Mouse (Mus musculus) midbrain, embryonic 10.5 days (tissue): ENCODE measurements at regions not wholly inside any gene's neighbourhood (a gene's known extent, or its start where the extent isn't known, plus 50 kb on each side); places are given as distances from the start of the nearest gene placed in this dataset.

Experiments
- DNase-seq: peaks from one replicate; pipeline ENCODE4 v3.0.0-alpha.2; 2017; ENCODE audit warnings: low spot score
- H3K27ac ChIP-seq: fragments of 300-500 bp; sonication (generic); replicated peaks from 2 replicates; pipeline ENCODE4 v1.5.1; 2016; ENCODE audit warnings: mild to moderate bottlenecking
- H3K27me3 ChIP-seq: fragments of 300-500 bp; sonication (generic); 2 replicates; pipeline ENCODE4 v1.6.1; 2016; ENCODE audit warnings: low read depth, mild to moderate bottlenecking; ENCODE audit not compliant: poor library complexity, severe bottlenecking
- H3K36me3 ChIP-seq: fragments of 300-500 bp; sonication (generic); 2 replicates; pipeline ENCODE4 v1.6.1; 2016; ENCODE audit warnings: mild to moderate bottlenecking, moderate library complexity
- H3K4me1 ChIP-seq: fragments of 300-500 bp; sonication (generic); 2 replicates; pipeline ENCODE4 v1.6.1; 2016
- H3K4me3 ChIP-seq: fragments of 300-500 bp; sonication (generic); 2 replicates; pipeline ENCODE4 v1.5.1; 2016; ENCODE audit warnings: mild to moderate bottlenecking, moderate library complexity
- H3K9me3 ChIP-seq: fragments of 300-500 bp; sonication (generic); replicated peaks from 2 replicates; pipeline ENCODE4 v1.6.1; 2016; ENCODE audit warnings: mild to moderate bottlenecking
- WGBS: fragments of 180-500 bp; shearing (Covaris S2); methylation state at CpG from one replicate; pipeline ENCODE4 v1.1.7; 2016; 5-methylcytosine and 5-hydroxymethylcytosine counted together

DNA sequence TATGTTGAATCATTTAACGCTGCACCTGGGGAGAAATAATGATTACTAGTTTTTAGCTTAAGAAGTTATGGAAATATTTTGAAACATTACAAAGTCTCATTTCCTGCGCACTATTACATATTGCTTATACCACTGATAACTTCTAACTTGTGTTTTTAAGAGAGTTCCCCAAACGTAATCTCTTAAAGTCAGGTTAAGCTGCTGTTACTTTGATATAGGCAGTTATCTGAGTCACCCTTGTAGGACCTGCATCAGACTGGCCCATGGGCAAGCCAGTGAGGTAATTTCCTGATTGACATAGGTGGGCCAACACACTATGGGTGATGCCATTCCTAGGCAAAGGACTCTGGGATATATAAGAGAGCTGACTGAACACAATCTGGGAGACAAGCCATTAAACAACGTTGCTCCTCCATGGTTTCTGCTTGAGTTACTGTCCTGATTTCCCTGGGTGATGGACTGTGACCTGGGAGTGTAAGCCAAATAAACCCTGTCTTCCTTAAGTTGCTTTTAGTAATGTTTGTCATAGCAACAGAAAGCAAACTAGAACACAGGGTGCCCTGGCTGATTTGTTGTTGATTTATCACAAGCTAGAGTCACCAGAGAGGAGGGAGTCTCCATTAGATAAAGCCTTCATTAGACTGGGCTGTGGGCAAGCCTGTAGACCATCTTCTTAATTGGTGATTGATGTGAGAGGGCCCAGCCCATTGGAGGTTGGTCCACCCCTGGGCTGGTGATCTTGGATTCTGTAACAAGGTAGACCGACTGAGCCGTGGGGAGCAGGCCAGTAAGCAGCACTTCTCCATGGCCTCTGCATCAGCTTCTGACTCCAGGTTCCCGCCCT is 139.3 kb upstream of the Gm17728 start:
- H3K9me3 ChIP-seq: no peaks in the 10 kb centered on the region
- WGBS: 87% methylated on average over 7 of the region's 7 CpGs
- no peak for DNase-seq
- no peaks in the 10 kb centered on the region for H3K27me3 ChIP-seq
- H3K4me3 ChIP-seq: no peak overlapping the region
- peaks cover 11% of the 10 kb centered on the region for H3K4me1 ChIP-seq
- H3K36me3 ChIP-seq: no peaks in the 10 kb centered on the region
- no peak overlapping the region for H3K27ac ChIP-seq

DNA sequence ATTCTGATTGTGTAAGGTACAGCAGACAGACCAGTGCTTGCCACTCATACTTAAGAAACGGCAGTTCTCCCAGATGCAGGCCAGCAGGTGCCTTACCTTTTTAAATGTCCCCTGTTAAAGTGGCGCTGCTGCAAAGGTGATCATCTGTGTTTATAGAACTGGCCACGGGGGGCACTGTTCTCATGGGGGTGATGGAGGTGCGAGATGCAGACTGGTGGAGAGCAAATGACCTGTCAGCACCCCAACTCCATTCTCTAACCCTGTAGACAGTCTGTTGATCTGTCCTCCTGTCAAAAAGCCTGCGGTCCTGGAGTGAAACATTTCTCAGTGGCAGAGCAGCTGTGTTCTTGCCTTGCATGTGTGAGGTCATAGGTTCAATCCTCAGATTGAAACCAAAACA is 135.4 kb upstream of the Gm17728 start:
- WGBS: 60% methylated on average over 5 of the region's 5 CpGs
- no peak overlapping the region for H3K4me3 ChIP-seq
- no peaks in the 10 kb centered on the region for H3K36me3 ChIP-seq
- H3K27me3 ChIP-seq: no peaks in the 10 kb centered on the region; the same call in 1 of the 2 replicates
- no peak for DNase-seq
- peaks cover 21% of the 10 kb centered on the region for H3K4me1 ChIP-seq
- no peaks in the 10 kb centered on the region for H3K9me3 ChIP-seq
- no peak overlapping the region for H3K27ac ChIP-seq

DNA sequence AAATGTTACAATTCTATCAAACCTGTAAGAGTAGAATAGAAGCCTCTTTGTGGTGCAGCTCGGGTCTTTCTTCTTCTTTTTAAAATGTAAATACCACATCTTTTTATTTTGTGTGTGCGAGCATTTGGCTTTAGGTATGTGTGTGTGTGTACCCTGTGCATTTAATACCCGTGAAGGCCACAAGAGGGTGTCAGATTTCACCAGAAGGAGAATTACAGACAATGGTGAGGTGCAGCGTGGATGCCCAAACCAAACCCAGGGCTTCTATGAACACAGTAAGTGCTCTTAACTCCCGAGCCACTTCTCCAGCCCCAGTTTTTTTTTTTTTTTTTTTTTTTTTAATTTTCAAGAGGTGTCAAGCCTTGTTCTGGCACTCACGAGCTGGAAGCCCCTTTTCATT is 135.0 kb upstream of the Gm17728 start:
- Histone ChIP-seq H3K9me3 (no peaks in the 10 kb centered on the region), H3K4me1 (peaks cover 25% of the 10 kb centered on the region), H3K4me3 (no peak overlapping the region), H3K36me3 (no peaks in the 10 kb centered on the region), H3K27me3 (no peaks in the 10 kb centered on the region; the same call in 1 of the 2 replicates), H3K27ac (no peak overlapping the region)
- 78% methylated on average over 6 of the region's 6 CpGs for WGBS
- no peak for DNase-seq

DNA sequence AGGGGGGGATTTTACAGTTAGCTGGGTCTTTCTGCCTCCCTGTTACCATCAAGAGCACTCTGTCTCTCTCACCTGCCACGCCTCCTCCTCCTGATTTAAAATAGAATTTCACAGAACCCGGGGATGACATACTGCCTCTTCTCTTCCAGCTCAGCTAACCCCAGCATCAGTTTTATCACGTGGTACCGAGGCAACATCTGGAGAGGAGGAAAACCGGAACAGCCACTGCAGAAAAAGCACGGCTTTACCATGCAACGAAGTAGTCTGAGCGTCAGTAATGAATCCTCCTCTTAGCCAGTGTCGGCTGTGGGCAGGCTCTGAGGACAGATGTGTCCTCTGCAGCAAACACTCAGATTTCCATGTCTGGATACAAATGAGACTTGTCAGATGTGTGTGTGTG is 134.2 kb upstream of the Gm17728 start:
- H3K27ac ChIP-seq: no peak overlapping the region
- 81% methylated on average over 9 of the region's 9 CpGs for WGBS

DNA sequence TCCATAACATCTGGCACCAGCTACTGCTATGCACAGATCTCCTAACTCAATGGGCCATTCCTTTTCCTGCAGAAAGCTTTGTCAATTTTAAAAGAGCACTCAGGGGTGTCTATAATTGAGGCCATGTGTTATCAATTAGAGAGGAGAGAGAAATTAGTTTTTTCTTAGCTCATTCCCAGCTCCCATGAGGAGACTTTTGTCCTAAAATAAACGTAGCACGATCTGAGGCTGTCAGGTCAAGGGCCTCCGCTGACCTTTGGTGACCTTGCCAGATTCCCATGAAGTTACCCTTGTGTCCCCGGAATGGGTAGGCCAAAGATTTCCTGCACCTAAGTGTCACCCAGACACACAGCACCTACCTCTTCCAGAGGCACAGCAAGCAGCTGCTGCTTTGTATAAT is 130.3 kb upstream of the Gm17728 start:
- Histone ChIP-seq H3K4me1 (peaks cover 30% of the 10 kb centered on the region), H3K36me3 (no peaks in the 10 kb centered on the region), H3K4me3 (no peak overlapping the region), H3K9me3 (no peaks in the 10 kb centered on the region), H3K27me3 (peaks cover 15% of the 10 kb centered on the region), H3K27ac (no peak overlapping the region)
- 25% methylated on average over 4 of the region's 4 CpGs for WGBS
- DNase-seq: no peak

More for the DNA sequence above, 134.2 kb upstream of the Gm17728 start:
- Histone ChIP-seq H3K36me3 (no peaks in the 10 kb centered on the region), H3K9me3 (no peaks in the 10 kb centered on the region), H3K4me1 (peaks cover 30% of the 10 kb centered on the region), H3K27me3 (peaks cover 7% of the 10 kb centered on the region), H3K4me3 (no peak overlapping the region)
- no peak for DNase-seq

DNA sequence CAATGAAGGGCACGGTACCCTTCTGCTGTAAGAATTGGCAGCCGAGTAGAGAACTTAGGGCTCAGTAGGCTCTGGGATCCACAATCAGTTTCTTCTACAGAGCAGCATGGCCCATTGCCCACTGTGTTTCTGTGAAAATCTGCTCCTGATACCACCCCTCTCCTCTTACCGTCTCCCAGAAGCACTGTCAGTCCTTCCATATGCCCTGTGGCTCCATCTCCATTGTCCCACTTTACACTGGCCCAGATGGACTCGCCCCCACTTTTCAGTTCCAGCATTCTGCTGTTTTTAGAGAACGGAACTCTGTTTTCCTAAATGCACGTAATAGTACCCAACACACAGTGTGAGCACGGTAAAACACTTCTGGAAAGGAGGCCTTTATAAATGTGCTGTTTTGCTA is 129.6 kb upstream of the Gm17728 start:
- Histone ChIP-seq H3K27ac (no peak overlapping the region), H3K4me1 (peaks cover 30% of the 10 kb centered on the region), H3K36me3 (no peaks in the 10 kb centered on the region), H3K4me3 (no peak overlapping the region), H3K9me3 (no peaks in the 10 kb centered on the region), H3K27me3 (peaks cover 15% of the 10 kb centered on the region)
- WGBS: 83% methylated on average over 7 of the region's 7 CpGs
- DNase-seq: no peak

DNA sequence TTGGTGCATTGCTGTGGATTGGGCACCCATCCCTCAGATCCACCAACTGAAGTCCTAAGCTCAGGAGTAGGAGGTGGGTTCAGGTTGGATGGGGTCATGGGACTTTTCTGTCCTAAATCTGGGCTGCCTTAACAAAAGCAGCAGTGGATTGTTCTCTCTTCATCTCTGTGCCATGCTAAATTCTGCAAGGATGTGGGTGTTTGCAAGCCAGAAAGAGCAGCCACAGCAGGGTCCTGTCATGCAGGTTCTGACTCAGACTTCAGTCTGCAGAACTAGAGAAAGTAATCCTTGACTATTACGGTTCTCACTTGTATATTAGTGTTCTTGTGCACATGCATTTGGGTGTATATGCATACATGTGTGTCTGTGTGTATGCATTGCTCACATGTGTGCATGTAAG is 125.5 kb upstream of the Gm17728 start:
- 86% methylated on average over 1 of the region's 1 CpGs for WGBS
- Histone ChIP-seq H3K9me3 (no peaks in the 10 kb centered on the region), H3K27ac (no peak overlapping the region), H3K36me3 (no peaks in the 10 kb centered on the region), H3K4me3 (no peak overlapping the region), H3K4me1 (peaks cover 9% of the 10 kb centered on the region), H3K27me3 (peaks cover 15% of the 10 kb centered on the region; the same call in 1 of the 2 replicates)
- no peak for DNase-seq

DNA sequence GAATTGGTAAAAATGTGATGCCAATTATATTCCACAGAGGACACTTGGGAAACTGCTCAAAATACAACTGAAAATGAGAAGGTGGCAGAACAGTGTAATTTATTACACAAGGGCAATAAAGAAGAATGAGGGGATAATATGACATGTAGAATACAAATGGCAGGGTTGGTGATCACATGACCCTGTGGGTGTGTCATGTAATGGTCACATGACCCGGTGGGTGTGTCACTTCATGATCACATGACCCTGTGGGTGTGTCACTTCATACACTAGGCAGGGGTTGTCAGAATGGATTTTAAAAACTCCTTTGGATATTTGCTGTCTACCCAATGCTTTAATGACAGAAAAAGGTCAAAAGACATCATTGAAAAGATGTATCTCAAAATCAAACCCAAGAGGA is 123.6 kb upstream of the Gm17728 start:
- Histone ChIP-seq H3K27me3 (0 out of 2 replicates have a peak, but pooled peaks cover 8% of the 10 kb centered on the region), H3K36me3 (no peaks in the 10 kb centered on the region), H3K4me1 (no peaks in the 10 kb centered on the region), H3K9me3 (no peaks in the 10 kb centered on the region), H3K4me3 (no peak overlapping the region), H3K27ac (no peak overlapping the region)
- DNase-seq: no peak
- WGBS: 96% methylated on average over 1 of the region's 1 CpGs

DNA sequence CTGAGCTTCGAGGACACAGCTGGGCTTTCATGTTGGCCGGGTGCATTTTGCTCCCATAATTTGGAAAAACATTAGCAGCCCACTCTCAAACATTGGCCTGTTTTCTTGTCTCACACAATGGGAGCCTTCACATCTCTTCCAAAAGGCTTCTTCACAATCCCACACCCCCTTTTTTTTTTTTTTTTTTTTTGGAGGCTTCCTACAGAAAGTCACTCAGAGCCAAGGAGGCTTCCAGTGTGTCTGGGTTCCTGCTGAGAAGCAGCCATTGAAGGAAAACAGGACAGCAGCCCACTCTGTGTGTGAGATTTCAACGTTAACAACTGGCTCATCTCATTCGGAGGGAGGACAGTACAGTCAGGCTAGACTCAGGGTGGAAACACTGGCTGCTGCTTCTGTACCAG is 120.8 kb upstream of the Gm17728 start:
- Histone ChIP-seq H3K27me3 (no peaks in the 10 kb centered on the region), H3K4me3 (no peak overlapping the region), H3K9me3 (no peaks in the 10 kb centered on the region), H3K4me1 (no peaks in the 10 kb centered on the region), H3K36me3 (no peaks in the 10 kb centered on the region), H3K27ac (no peak overlapping the region)
- WGBS: 56% methylated on average over 4 of the region's 4 CpGs
- no peak for DNase-seq

DNA sequence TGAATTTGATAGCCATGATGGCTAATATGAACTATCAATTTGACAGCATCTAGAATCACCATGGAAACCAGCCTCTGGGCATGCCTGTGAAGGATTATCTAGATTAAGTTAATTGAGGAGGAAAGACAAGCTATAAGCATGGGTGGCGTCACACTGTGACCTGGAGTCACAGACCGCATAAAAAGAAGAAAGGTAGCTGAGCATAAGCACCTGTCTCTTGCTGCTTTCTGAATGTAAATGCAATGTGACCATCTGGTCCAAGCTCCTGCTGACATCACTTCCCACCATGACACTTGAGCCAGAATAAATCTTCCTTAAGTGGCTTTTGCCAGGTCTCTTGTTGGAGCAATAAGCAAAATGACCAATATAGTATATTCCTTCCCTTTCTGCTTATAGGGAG is 113.4 kb upstream of the Gm17728 start:
- H3K9me3 ChIP-seq: no peaks in the 10 kb centered on the region
- H3K4me3 ChIP-seq: no peak overlapping the region
- H3K27ac ChIP-seq: no peak overlapping the region
- DNase-seq: no peak
- H3K27me3 ChIP-seq: no peaks in the 10 kb centered on the region
- H3K4me1 ChIP-seq: peaks cover 4% of the 10 kb centered on the region; the same call in 1 of the 2 replicates
- no peaks in the 10 kb centered on the region for H3K36me3 ChIP-seq
- WGBS: 63% methylated on average over 2 of the region's 2 CpGs

DNA sequence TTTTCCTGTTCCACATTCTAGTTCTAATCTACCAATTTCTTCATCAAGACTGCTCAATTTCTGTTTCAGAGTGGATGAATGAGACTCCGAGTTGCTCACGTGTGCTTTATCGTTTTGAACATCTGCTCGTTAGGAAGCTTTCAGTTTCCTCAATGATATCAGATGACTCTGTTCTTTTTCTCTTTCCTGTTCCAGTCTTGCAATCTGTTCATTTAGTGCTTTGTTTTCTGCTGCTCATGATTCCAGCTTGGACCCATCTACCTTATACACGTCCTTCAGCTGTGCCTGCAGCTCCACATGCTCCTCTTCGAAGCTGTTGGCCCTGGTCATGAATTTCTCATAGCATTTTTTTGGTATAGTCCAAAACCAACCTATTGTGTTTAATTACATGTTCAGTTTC is 99.1 kb upstream of the Gm17728 start:
- Histone ChIP-seq H3K27me3 (no peaks in the 10 kb centered on the region), H3K4me3 (no peak overlapping the region), H3K9me3 (no peaks in the 10 kb centered on the region), H3K4me1 (peaks cover 4% of the 10 kb centered on the region), H3K27ac (no peak overlapping the region), H3K36me3 (no peaks in the 10 kb centered on the region)
- WGBS: 92% methylated on average over 6 of the region's 6 CpGs
- DNase-seq: no peak

DNA sequence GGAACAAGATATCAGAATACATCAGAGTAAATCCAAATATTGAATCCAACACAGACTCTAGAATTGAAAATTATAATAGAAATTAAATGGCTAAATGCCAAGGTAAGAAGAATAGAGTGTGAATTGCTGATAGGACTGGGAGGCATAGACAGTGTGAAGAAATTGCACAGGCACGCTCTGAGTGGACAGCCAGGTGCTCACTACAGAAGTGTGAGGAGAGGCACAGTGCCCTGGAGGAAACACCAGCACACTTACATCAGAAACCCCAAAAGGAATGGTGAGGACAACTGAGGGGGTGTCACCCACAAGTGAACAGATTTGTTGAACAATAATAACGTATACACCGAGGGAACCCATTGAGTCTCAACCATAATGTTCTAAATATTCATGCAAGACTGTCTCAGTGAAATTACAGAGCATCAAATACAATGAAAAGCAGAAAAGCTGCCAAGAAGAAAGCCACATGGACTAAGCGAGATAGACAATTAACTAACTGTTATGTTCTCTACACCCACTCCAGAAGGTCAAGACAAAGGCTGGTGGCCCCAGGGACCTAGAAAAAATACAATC is 92.9 kb upstream of the Gm17728 start:
- peaks cover 4% of the 10 kb centered on the region for H3K4me1 ChIP-seq
- no peaks in the 10 kb centered on the region for H3K9me3 ChIP-seq
- WGBS: 94% methylated on average over 4 of the region's 4 CpGs
- no peaks in the 10 kb centered on the region for H3K27me3 ChIP-seq
- no peak overlapping the region for H3K4me3 ChIP-seq
- DNase-seq: no peak
- no peaks in the 10 kb centered on the region for H3K36me3 ChIP-seq
- H3K27ac ChIP-seq: no peak overlapping the region

DNA sequence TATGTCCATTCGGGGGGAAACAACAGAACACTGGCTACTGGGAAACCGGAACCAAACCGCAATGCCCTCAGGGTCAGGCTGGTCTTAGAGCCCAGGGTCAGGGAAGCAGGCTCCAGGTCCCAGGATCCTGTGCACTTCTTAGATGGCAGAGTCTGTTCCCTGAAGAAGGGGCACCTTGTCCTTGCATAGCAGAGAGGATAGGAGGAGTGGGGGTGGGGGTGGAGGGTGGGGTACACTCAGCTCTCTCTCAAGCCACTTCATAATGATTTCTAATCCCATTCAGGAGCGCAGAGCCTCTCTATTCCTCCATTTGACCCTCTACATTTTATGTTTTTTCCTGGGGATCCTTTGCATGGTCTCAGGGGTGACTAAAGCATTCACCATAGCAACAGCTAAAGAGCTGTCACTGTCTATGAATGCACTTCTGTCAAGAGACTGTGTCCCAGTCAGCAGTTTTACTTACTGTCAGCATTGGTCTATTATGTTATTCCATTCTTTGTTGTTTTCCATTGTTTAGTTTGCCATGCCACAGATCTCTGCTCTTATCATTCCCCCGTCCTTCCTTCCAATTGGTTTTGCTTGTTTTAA is 64.2 kb upstream of the Gm17728 start:
- Histone ChIP-seq H3K4me1 (peaks cover 14% of the 10 kb centered on the region), H3K27ac (no peak overlapping the region; the same call in 1 of the 2 replicates), H3K36me3 (no peaks in the 10 kb centered on the region), H3K4me3 (no peak overlapping the region), H3K9me3 (no peaks in the 10 kb centered on the region), H3K27me3 (no peaks in the 10 kb centered on the region)
- no peak for DNase-seq
- WGBS: 76% methylated on average over 5 of the region's 5 CpGs
